In genomic region chrX:94541918-94542355, GRCm38 (mm10) we compare ENCODE assay signal across 8 mouse cellular contexts. TPM values are rescaled to one million over a fixed set of nuclear protein-coding genes. Genes with fewer than 3 reads are reported as not detected.
DNase-seq lines count a peak whose midpoint lies in the region; ATAC-seq and TF ChIP-seq lines count a peak whose summit lies in the region.

Maged1 (minus strand) TSS chrX:94542143.

- intact Hi-C loops in gastrocnemius, postnatal 14 days (cut with DNase I; ENCODE audit: low total_unique reads) = loop anchor here (10.0 kb wide), 1 partner anchor 107 kb away; no protein-coding TSS in a partner anchor

- H3K27me3 ChIP-seq in megakaryocyte, embryonic 14.5 days (replicated peaks) = peaks cover 54% of the 10 kb centered on the region

- peak within 1 kb of the TSS; percentile 93 for H3K4me3 ChIP-seq in cortical plate, adult 2 months (ENCODE audit: insufficient read depth, low read length)
- H3K4me3 ChIP-seq in megakaryocyte, embryonic 14.5 days (replicated peaks) = peak within 1 kb of the TSS; percentile 93

- H3K9me3 ChIP-seq in megakaryocyte, embryonic 14.5 days = peaks cover 19% of the 10 kb centered on the region

- TF ChIP-seq POLR2A in cortical plate, adult 2 months (IDR thresholded peaks at IDR 0.05; ENCODE audit: extremely low read depth, insufficient read depth, low read length) = peak; percentile 71

- no peak for ATAC-seq in monocyte, adult 5-6 weeks (replicated peaks; ENCODE audit: insufficient number of reproducible peaks, low FRiP score, low TSS enrichment, poor library complexity, severe bottlenecking)

- H3K27ac ChIP-seq in cortical plate, adult 2 months (ENCODE audit: insufficient read depth, low read length) = peak within 1 kb of the TSS; percentile 81

- H3K36me3 ChIP-seq in megakaryocyte, embryonic 14.5 days (replicated peaks; ENCODE audit: low read length) = no peaks in the 10 kb centered on the region

- H3K4me1 ChIP-seq in cortical plate, adult 2 months (ENCODE audit: control insufficient read depth, insufficient read depth, low read length) = no peaks in the 10 kb centered on the region; the same call in 1 of the 2 replicates
- peaks cover 13% of the 10 kb centered on the region; the same call in 1 of the 2 replicates for H3K4me1 ChIP-seq in megakaryocyte, embryonic 14.5 days

- DNase-seq in adrenal gland, adult 18-20 months (ENCODE audit: low spot score in 2 of 2) = peak; percentile 80 to 81
- DNase-seq in gastrocnemius, postnatal 14 days = peak; percentile 87
- DNase-seq in induced T-regulatory cell, adult 2 months (ENCODE audit: low read depth) = peak; percentile 64
- DNase-seq in left cerebral cortex, adult 9 months (ENCODE audit: low spot score in 2 of 2) = peak; percentile 92 to 93
- peak; percentile 88 to 91 for DNase-seq in right cerebral cortex, postnatal 36 days (ENCODE audit: low spot score in 2 of 2)

- no peak for TF ChIP-seq CTCF in cortical plate, adult 2 months (IDR thresholded peaks at IDR 0.05; ENCODE audit: extremely low read depth, insufficient read depth, low read length)

RNA-seq across cellular contexts. Expression of gene Maged1, which starts in this region (rescaled TPM):
- total RNA-seq in adrenal gland, adult 18-20 months (2021) = 100 to 1,000 TPM; 245 to 263 TPM
- 420 and 423 TPM in 2 replicates for polyA plus RNA-seq in cortical plate, adult 2 months (2012; rRNA removed)
- 10 to 100 TPM; 56.4 to 75.1 TPM for total RNA-seq in gastrocnemius, postnatal 14 days (2021)
- 4.3 and 5.2 TPM in 2 replicates for polyA plus RNA-seq in megakaryocyte, embryonic 14.5 days (2012; ENCODE audit: insufficient read depth, low replicate concordance)
- total RNA-seq in monocyte, adult 5-6 weeks (2017) = 0.29 to 1.1 TPM (median 0.29 TPM) in 3 replicates

Comparison
In these comparisons a context has a peak if more than half of its experiments do, and no peak if none do; other contexts are left out.
1. RNA of gene Maged1 (total RNA-seq): 245 to 263 TPM in adrenal gland, adult 18-20 months and 56.4 to 75.1 TPM in gastrocnemius, postnatal 14 days; 0.29 to 1.1 TPM in monocyte, adult 5-6 weeks; every median in the first group is over 10 times any median in the second.
2. RNA of gene Maged1 (polyA plus RNA-seq): 420 to 423 TPM in cortical plate, adult 2 months; 4.3 to 5.2 TPM in megakaryocyte, embryonic 14.5 days; every median in the first group is over 10 times any median in the second.
3. Peak in every context shown above with its lines, with median percentiles within 50 percentile points of each other: DNase-seq.